Mouse (Mus musculus) layer of hippocampus, adult 9-11 months (tissue): ENCODE results near the gene Rhbdf1.

Experiments
- DNase-seq: peaks from one replicate; pipeline ENCODE4 v3.0.0; 2022

Gene Rhbdf1

DNA sequence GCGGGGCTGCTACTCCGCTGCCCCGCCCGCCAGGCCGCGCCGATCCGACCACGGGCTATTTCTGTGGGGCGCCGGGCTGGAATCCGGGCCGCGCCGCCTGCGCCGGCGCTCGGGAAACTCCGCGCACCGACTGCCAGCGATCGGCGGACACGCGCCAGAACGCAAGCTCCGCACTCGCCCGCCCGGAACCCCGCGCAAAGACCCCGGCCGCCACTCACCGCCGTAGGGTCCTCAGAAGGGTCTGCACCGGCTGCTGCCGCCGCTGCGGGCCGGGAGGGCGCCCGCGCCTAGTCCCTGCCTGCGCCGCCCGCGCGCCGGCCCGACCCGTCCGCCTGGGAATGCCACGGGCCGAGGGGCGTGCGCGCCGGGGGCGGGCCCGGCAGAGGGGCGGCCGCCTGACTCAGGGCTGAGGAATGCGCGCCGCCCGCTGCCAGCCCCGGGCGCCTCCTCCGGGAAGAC is at the start of gene Rhbdf1:
TSS of gene Rhbdf1 (minus strand) at position 350 of the 459 bp plus-strand sequence.
- DNase-seq = no peak

GRCm38 (mm10) chr11:32271178-32271577 is 49.1 kb upstream of the Rhbdf1 start:
- DNase-seq = no peak

DNA sequence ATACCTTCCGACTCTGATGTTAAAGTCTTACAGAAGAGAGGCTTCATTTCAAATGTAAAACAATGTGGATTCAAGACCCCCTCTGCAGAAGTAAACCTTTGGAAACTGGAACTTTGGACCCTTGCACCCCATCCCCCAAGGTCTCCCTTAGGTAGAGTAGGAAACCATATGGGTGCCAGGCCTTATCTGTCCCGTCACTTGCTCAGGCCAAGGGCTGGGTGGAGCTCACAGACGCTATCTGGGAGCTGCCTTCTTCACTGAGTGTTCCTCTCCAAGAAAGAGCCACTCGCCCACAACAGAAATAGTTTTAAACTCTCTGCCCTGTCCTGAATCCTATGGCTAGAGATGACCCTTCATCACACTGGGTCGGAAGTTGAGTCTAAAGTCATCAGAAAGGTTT is 46.9 kb upstream of the Rhbdf1 start:
- no peak for DNase-seq

GRCm38 (mm10) chr11:32267964-32268363 is 45.9 kb upstream of the Rhbdf1 start:
- no peak for DNase-seq

- peak; percentile 96 for DNase-seq
These were observed 45.2 kb upstream of the Rhbdf1 start, which contains the start of gene Nprl3 for GRCm38 (mm10) chr11:32267188-32267884. Gene Nprl3 (minus strand): TSS chr11:32267707.

- no peak for DNase-seq
These were observed 44.7 kb upstream of the Rhbdf1 start for GRCm38 (mm10) chr11:32266776-32267175.

GRCm38 (mm10) chr11:32266194-32266593 is 44.1 kb upstream of the Rhbdf1 start:
- DNase-seq = no peak

GRCm38 (mm10) chr11:32265117-32265738 is 43.1 kb upstream of the Rhbdf1 start:
- no peak for DNase-seq

DNA sequence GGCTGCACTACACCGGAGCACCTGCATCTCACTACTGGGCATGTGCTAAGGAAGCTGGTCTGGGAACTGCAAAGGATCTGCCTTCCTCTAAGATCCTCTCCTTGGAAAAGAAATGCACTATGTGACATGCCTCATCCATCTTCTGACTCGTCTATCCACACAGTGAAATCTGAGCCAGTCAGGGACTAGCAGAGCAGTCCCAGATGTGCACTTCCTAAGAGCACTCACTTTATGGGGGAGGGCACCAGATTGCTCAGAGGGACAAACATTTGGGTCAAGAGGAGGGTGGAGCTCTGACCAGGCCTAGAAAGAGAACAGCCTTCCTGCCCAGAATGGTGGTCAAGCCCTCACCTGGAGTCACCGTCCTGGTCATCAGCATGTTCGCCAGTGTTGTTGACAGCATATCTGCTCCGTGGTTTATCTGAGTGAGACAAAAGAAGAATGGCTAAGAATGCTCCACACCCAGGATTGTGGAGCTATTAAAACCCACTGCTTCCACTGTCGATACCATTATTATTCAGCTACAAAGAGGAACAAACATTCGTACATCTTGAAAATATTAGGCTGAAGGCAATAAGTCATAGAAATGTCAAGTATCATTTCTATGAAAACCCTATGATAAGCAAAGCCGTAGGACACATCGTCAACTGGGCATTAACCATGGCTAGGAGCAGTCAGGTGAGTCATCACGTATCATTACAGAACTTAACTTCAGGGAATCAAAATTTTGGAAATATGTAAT is 40.7 kb upstream of the Rhbdf1 start:
- DNase-seq = no peak

- no peak for DNase-seq
These were observed 34.5 kb upstream of the Rhbdf1 start for GRCm38 (mm10) chr11:32256566-32256965.

GRCm38 (mm10) chr11:32256146-32256545 is 34.0 kb upstream of the Rhbdf1 start:
- DNase-seq = no peak

DNA sequence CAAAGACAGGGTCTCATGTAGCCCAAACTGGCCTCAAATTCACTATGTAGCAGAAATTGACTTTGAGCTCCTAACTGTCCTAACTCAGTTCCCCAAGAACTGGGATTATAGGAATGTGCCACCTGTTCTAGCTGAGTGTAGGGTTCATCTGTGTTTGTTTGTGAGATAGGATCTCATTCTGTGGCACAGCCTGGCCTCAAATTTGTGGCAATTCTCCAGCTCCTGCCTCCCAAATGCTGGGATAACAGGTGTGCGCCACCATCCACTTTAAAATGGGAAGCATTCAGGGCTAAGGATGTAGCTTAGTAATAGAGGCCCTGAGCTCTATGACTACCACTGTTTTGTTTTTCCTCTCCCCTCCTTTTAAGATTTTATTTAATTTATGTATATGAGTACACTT is 31.0 kb upstream of the Rhbdf1 start:
- DNase-seq = no peak

- no peak for DNase-seq
These were observed 29.0 kb upstream of the Rhbdf1 start for GRCm38 (mm10) chr11:32250880-32251763.

DNA sequence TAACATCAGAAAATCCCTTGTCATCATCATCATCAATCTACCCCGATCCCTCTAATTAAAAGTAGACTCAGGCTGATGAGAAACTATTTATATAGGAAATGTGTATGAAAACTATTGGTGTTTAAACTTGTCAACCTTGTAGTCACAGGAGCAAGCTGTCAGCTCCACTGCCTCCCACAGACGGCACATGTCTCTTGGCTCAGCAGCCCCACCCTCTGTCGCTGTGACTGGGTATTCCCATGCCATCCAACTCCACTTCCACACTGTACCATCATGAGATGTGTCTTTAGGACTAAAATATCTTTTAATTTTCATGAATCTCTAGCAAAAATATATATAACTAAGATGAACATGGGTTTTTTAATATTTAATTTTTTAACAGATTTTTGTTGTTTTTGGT is 26.2 kb upstream of the Rhbdf1 start:
- no peak for DNase-seq

DNA sequence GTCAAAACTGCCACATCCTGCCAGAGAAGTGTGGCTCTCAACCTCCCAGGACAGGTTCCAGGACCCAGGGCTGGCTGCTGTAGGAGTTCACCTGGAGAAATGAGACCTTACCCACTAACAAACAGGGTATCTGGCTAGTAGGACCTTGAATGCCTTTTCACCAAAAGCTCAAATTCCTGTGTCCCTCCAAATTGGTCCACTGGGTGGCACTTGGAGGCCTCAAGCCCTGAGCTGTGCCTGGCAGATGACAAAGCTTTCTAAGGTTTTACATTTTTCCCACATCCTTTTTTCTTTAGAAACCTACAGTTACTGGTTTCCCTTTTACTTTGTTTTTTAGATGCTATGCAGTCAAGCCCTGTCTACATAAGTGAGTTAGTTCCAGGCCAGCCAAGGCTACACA is 25.0 kb upstream of the Rhbdf1 start:
- DNase-seq = no peak

- DNase-seq = no peak
These were observed 23.5 kb upstream of the Rhbdf1 start for GRCm38 (mm10) chr11:32245614-32246013.

DNA sequence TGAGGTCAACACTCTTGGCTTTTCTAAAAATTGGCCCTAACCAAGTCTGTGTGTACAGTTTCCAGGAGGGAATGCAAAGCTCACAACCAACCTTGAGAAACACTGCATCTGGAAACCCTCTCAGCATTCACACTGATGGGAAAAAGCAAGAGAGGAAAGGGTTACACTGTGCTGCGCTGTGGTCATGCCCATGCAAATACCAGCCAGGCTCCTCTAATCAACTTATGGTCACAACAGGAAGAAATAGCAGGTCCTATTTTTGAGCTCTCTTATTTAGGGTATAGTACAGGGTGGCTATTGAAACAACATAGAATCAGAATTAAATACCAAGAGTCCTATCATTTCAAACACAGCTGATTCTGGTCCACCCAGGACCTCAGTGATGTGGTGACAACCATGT is 22.5 kb upstream of the Rhbdf1 start:
- no peak for DNase-seq

GRCm38 (mm10) chr11:32244064-32244463 is 22.0 kb upstream of the Rhbdf1 start:
- DNase-seq = no peak

DNA sequence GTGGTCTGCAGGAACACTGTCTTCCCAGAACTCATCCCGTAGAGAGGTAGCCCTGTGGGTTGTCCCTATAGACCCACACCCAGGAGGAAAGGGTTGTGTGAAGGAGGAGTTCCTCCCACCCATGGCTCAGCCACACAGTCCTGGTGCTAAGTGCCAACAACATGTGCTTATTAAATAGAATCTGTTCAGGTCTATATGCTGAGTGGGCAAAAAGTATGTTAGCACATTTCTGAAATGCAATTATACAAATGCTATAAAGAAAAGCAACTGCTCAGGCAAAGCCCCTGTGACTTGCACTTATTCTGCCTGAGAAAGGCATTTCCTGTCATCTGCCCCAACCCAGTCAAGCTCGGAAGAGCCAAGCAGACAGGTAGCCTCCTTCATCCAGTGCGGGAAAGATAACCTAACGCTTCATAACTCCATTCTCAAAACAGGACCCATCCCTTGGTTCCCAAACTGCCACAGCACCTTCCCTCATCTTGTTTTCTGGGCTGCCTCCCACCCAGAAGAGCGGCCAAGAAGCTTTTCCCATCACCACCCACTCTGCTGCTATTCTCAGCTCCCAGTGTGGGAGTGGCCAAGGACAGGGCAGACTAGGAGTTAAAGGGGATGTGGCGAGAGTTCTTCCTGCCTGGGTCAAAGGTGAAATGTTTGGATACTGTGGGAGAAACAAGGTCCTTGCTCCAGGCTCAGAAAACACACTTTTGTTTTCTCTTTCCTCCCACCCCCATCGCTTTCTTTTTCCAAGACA is 21.3 kb upstream of the Rhbdf1 start:
- no peak for DNase-seq

DNA sequence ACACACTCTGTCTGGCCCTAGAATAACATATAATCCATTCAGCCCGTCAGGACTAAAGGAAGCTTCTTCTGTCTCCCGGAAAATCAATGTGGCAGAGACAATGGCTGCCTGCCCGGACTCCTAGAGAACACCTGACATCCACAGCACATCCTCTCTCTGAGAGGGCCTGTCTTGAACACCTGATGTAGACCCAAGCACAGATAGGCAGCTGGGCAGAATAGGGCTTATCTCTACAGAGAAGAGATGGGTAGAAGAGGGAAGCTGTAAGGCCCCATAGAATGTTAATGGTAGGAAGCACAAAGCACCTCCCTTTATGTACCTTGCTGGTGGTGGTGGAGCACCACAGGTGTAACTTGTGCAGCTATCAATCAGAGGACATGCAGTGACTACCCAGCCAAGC is 20.1 kb upstream of the Rhbdf1 start:
- DNase-seq = no peak

- no peak for DNase-seq
These were observed 19.3 kb upstream of the Rhbdf1 start for GRCm38 (mm10) chr11:32241391-32241790.
